Mouse (Mus musculus) 416B (cell line): Measurements from ENCODE around the gene Prr12.
"Not testable (repeated sequence)": the region's sequence is repeated elsewhere in the genome, so short reads cannot be mapped to it uniquely, and the experiment has no call there.

Source experiments
- DNase-seq: peaks from one replicate; pipeline ENCODE4 v3.0.0; 2011; ENCODE audit warnings: low read depth

Gene Prr12

DNA sequence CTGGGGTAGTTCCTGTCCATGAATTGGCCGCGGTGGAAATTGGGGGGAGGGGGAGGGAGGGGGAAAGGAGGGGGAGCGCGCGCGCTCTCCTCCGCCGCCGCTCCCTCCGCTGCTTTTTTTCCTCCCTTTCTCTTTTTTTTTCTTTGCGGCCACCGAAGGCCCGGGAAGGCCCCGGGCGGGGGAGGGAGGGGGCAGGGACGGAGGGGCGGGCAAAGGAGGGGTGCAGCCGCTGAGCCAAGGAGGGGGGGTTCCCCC is at the start of gene Prr12:
Gene Prr12 (minus strand): TSS at position 20 of the 255 bp plus-strand sequence.
- DNase-seq: peak; percentile 89

DNA sequence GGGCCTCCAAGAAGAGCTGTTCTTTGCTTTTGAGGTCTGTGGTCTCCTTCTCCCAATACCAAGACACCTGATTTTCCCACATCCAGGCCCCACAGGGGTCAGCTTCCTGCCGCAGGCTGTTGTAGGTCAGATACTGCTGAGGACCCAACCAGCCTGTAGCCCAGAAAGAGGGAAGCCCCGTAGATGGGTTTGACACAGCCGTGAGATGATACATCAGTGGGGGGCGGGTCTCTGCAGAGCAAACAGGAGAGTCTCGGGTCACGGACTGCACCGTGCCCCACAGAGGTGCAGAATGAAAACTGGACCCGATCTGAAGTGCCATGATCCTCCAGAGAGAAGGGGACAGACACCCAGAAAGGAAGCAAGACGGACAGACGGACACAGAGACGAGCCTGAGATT is 49.8 kb upstream of the Prr12 start:
- DNase-seq: no peak

DNA sequence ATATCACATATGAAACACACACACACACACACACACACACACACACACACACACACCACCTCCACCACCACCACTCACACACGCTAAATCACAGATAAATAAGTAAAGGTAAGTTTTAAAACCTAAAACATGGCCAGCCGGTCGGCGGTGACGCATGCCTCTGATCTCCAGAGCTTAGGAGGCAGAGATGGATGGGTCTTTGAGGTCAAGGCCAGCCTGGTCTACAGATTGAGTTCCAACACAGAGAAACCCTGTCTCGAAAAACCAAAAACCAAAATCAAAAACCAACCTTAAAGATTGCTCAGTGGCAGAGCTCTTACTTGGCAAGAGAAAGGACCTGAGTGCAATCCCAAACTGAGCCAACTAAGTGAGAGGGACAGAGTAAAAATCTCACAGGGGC is 47.4 kb upstream of the Prr12 start:
- no peak for DNase-seq

DNA sequence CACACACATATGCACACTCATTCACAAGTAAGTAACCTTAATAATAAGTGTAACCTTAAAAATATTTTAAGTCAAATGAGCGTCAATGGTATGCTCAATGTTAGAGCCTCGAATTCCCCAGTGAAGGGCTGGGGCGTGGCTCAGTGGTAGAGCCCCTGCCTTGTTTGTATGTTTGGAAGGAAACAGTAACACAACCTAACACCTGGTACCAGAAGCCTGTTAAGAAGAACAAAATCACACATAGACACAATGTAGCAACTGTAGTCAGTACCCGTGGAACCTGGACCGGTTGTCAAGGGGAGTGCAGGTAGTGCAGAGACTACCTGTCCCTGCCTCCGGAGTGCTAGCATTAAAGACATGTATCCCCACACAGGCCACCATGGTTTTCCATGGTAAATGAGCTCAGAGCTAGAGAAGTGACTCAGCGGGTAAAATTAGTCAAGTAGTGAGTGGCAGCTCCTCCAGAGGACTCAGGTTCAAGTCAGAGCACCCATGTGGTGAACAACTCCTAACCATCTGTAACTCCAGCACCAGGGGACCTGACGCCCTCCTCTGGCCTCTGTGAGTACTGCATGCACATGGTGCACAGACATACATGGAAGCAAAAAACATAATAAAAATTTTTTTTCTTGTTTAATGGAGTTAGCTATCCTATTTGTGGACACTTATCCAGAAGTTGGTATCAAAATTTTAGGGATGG is 46.0 kb upstream of the Prr12 start:
- peak; percentile 70 for DNase-seq

DNA sequence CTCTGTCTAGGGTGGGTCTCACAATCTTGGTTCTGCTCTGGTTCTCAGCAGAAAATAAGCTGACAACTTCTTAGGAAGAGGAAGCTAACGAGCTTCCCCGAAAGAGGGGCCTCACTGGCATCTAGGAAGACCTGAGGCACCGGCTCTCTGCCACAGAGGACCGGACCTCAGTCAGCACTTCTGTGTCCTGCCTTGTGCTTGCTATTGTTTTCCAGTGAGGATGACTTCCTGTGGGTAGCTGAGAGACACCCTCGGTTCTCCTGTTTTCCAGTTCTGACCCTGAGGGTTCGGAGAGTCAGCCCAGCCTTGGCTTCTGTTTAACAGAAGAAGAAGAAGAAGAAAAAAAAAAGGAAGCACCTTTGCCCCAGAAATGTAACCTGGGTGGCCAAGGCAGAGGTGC is 44.8 kb upstream of the Prr12 start:
- DNase-seq: no peak

DNA sequence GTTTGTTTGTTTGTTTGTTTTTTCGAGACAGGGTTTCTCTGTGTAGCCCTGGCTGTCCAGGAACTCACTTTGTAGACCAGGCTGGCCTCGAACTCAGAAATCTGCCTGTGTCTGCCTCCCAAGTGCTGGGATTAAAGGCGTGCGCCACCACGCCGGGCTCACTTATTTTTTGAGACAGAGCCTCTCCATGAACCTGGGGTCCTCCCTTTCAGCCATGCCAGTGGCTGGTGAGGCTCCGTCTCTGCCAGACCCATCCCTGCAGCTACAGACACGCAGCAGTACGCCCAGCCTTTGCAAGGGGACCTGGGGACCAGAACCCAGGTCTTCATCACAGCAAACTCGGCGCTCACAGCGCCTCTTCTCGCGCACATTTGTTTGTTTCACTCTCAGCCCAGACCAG is 43.3 kb upstream of the Prr12 start:
- not testable (repeated sequence) for DNase-seq

DNA sequence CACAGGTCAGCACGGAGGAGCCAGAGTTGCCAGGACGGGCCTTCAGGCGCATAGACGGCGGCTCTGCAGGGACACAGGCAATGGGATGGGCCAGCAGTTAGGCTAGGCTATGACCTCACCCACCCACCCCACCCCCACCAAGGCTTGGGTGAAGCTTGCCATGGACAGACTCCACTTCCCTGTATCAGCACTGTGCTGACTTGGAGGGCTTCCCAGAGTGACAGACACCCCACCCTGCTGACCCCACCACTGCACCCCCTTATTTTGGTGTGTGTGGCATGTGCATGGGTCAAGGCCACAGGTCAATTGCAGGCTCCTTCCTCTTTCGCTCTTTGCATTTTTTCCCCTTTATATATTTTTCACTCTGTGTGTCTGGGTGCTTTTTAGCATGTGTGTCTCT is 42.7 kb upstream of the Prr12 start:
- DNase-seq: no peak

DNA sequence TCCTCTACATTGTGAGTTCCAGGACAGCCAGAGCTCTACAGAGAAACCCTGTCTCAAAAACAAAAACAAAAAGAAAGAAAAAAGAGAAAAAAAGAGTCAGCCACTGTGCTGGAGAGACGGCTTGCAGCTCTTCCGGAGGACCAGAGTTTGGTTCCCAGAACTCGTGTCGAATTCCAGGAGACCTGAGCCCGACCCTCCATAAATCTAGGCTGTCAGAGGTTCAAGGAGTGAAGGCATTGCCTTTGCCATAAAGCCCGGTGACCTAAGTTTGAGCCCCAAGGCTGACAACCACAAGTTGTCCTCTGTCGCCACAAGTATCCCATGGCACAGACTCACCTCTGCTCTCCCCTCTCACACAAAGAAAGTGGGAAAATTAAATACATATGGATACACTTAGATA is 41.4 kb upstream of the Prr12 start:
- no peak for DNase-seq

DNA sequence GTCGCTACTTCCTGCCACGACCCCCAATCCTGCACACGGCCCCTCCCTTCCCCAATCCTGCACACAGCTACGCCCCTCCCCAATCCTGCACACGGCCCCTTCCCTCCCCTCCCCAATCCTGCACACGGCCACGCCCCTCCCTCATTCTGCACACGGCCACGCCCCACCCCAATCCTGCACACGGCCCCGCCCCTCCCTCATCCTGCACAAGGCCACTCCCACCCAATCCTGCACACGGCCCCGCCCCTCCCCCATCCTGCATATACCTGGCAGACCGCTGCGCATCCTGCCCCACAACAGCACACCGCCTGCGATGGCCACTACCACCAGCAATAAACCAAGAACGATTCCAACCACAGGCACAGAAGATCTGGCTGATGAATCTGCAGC is 40.8 kb upstream of the Prr12 start:
- no peak for DNase-seq

DNA sequence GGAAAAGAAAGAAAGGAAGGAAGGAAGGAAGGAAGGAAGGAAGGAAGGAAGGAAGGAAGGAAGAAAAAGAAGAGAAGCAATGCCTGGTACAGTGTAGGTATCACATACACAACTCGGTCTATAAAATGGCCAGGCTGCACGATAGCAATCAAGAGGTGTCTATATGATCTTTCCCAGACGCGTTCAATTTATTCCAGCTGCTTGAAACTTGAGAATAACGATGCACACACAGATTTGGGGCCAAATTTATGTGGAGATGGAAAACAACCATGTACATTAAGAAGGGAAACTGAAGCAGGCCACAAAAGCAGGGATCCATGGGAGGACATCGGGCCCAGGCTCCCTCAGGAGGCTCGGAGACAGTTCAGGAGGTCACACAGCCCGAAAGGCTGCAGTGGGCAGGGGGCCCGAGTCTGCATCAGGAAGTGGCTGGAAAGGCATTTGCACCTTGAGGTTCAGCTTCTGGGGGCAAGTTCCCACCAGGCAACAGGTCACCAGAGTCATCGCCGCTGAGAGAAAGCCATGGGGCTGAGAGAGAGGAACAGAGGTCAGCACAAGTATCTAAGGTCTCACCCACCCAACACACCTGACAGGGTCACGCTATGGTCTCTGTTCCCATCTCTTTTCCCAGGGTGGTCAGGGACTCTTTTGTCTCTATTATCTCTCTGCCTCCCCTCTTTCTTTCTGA is 40.3 kb upstream of the Prr12 start:
- DNase-seq: no peak

DNA sequence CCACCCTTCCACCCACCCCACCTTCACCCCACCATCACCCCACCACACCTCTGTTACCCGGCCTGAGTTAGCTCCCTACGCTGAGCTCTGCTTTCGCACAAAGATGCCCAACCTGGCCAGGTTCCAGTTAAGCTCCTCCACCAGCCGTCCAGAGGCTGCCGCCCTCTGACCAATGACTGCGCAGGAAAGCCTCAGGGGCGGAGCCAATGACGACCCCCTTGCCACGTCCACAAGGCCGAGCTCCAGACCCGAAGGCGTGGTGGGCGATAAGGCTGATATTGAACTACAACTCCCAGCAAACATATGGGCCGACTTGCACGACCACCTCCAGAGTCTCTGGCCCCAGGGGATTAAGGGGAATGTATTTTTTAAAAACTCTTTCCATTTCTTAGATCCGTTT is 39.4 kb upstream of the Prr12 start, which contains the start of gene Rcn3:
Gene Rcn3 (minus strand): TSS at position 174 of the 400 bp plus-strand sequence.
- DNase-seq: no peak

DNA sequence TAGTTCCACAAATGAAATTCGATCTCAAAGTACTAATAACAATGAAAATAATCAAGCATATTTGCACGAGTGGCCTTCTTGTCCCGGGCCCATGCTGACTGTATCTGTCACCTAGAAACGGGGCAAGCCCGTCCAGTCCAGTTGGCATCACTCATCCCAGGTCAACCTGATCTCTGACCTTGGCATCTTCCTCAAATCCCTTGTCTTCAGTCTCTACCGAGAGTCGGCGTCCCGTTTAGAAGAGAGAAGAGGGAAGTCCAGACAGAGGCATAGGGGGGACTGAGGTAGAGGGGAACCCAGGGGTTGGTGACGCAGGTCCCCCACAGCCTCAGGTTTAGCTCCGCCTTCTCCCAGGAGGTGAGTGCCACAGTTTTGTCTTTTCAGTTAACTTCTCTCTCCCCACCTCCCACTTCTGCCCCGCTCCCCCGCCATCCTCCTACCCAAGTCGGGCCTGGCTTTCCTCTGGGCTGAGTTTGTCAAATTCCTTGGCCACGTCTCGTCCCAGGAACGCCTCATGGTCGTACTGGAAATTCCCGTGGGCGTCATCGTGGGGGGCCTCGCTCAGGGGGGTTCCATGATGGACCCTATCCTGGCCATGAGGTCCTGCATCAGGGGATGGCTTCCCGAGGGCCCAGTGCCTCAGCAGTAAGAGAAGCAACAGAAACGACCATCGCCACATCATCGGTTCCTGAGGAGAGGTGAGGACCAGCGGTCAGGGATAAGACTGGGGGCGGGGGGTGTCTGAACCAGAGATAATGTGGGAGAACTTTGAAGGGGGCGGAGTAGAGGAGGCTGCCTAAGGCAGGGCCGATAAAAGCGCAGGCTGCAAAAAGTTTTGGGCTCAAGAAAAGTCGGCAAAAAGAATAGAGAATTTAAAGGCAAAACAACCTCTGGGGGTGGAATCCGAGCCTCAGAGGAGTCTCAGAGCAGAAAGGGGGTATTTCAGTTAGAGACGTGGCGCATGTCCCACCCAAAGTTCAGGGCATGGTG is 38.6 kb upstream of the Prr12 start:
- DNase-seq: no peak

DNA sequence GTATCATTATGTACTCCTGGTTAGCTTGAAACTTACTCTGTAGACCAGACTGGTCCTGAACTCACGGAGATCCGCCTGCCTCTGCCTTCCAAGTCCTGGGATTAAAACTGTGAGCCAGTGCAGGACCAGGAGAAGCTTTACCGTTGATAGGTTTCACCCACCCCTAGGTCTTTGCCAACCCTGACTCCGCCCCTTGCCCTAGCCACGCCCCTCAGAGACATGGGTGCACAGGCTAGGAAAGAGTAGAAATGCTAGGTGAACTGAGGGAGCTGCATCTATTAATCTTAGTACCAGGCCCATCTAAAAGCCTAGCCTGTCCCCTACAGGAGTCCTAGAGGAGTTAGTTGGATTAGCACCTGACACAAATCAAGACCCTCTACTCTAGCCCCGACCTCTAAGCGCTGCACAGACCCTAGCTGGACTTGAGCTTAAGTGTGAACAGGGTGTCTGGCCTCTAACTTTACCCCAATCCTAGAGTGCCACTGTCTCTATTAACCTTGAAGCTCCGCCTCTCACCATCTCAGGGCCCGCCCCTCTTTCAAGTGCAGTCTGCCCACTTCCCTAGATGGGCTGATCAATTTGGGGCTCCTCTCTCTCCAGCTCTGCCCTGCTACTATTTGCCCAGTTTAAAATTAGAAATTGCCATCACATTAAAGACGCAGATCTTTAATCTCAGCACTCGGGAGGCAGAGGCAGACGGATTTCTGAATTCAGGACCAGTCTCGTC is 37.7 kb upstream of the Prr12 start:
- no peak for DNase-seq

DNA sequence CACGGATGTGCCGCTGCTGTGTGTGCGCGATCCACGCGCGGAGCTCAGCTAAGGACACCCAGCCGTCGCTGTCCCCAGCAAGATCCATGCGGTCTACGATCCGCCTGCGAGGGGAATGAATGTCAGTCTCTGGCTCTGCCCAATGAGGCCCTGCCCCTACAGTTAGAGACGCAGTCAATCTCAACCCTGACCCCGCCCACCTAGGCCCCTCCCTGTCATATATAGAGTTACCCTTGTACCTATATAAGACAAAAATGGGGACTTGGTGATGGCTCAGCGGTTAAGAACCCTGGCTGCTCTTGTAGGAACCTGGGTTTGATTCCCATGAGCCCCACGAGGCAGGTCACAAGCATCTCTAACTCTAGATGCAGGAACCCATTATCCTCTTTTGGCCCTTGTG is 35.9 kb upstream of the Prr12 start:
- no peak for DNase-seq

DNA sequence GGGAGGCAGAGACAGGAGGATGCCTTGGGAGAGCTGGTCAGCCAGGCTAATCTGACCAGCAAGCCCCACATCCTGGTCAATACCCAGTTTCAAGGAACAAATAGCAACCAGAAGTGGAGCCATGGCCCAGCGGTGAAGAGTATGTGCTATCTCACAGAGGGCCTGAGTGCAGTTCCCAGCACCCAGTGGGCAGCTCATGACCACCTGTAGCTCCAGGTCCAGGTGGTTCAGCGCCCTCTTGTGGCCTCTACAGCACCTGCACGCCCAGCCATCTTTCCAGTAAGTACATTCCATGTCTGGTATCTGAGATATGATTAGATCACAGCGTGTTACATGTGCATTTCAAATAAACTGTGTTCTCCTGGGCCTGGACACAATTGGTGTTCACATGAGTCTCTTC is 33.4 kb upstream of the Prr12 start:
- DNase-seq: no peak

DNA sequence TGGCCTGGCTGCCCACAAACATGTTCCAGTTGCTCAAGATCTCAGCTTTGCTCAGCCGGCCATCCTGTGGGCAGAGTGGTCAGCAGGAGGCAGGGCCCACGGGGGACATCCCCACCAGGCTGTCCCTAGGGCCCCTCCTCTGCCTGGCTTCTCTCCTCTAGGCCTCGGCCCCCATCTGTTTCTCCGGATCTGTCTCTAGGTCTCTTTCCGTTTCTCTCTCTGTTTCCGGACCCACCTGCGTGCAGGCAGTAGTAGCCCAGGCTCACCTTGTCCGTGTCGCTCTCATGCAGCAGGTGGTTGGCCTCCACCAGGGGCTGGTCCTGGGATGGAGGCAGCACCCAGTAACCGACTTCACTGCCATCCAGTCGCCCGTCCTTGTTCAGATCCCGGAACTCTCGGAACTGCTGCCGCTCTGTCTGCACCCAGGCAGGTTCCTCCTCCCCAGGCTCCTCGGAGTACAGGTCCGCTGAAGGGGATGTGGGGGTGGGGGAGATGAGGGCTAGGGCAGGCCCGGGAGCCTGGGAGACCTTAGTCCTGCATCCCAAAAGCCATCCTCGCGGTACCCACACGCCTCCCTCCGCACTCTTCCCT is 30.7 kb upstream of the Prr12 start:
- no peak for DNase-seq

DNA sequence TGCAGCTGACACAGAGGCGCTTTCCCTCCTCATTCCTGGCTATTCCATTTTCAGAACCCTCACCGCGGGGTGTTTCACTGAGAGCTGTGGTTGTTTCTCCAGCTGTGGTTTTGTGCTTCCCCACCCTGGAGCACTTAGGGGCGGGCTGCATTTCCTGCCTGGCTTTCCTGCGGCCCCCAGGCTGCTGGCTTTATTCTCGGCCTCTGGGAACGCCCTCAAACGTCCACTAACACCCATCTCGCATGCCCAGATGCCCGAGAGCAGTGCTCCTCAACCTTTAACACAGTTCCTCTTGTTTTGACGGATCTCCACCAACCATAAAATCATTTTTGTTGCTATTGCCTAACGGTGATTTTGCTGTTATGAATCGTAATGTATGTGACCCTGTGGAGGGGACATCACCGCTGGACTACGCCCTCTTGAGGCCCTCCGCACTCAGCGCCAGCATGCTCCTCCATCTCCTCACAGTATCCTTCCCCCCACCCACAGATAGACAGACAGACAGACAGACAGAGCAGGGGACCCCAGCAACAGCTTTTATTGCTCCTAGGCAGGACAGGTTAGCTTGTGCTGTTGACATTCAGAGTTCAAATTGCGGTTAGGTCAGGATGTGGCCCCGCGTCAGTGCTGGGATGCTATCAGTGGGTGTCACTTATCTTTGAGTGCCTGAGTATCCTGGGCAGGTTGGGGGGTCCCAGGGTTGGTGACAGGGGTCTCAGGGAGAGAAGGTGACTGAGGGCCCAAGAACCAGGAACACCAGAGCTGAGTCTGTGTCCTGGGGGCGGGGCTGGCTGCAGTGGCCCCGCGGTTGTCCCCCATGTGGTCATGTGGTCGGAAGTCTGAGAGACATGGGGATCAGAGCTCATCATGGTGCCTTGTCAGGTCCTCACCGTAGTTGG is 30.0 kb upstream of the Prr12 start:
- peak; percentile 94 for DNase-seq

DNA sequence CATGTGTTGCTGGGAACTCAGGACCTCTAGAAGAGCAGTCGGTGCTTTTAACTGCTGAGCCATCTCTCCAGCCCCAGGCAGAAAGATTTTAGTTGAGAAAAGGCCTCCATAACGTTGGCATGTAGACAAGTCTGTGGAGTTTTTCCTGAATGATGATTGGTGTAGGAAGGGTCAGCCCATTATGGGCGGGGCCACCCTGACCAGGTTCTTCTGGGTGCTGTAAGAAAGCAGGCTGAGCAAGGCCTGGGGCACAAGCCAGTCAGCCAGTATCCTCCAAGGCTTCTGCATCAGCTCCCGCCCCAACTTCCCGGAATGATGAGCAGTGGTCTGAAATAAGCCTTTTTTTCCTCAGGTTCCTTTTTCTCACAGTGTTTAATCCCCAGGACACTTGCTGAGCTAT is 28.3 kb upstream of the Prr12 start:
- peak; percentile 51 for DNase-seq

DNA sequence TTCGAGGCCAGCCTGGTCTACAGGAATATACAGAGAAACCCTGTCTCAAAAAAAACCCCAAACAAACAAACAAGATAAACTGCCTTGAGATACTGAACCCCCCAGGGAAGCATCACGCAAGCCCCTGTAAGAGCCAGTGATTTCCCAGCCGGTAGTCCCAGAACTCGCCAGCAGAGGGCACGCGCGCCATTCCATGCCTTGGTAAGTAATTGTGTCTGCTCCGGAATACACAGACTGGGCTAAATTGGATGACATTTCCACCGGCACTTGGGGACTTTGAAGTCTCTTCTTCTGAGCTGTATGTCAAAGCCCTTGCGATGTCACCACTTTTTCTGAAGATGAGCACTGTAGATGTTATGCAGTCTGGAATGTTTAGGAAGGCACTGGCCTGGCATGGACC is 27.2 kb upstream of the Prr12 start:
- peak; percentile 89 for DNase-seq

DNA sequence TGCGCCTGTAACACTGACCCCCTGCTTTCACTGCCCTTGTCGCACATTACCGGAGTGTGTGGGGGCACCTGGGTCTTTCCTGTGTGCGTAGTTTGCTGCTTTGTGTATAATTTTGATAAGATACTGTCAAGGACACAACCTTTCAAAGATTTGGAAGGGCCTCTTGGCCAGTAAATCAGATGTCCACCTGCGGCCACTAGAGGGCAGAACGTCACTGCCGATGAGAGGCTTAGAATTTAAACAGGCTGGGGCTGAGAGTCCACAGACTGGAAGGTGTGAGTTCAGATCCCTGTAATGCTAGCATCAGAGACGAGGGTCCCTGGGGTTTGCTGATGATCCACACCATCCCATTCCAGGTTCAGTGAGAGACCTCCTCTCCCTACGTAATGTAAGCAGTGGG is 25.8 kb upstream of the Prr12 start:
- peak; percentile 84 for DNase-seq

DNA sequence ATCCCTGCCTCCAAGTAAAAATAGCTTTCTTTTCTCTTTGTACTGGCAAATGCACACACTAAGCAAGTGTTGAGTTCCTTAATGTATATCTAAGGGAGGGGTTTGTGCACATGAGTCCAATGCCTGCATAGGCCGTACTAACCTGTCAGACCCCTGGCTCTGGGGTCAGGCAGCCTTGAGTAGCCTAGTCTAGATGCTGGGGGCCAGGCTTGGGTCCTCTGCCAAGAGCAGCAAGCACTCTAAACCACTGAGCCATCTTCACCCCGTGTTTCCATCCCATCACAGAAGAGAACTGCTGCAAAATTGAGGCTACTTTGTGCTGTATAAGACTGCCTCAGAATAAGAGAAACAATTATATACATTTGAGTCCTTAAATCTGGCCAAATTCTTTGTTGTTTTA is 25.1 kb upstream of the Prr12 start:
- DNase-seq: no peak
